10 mouse cellular contexts compared by ENCODE assay signal in the genomic region with DNA sequence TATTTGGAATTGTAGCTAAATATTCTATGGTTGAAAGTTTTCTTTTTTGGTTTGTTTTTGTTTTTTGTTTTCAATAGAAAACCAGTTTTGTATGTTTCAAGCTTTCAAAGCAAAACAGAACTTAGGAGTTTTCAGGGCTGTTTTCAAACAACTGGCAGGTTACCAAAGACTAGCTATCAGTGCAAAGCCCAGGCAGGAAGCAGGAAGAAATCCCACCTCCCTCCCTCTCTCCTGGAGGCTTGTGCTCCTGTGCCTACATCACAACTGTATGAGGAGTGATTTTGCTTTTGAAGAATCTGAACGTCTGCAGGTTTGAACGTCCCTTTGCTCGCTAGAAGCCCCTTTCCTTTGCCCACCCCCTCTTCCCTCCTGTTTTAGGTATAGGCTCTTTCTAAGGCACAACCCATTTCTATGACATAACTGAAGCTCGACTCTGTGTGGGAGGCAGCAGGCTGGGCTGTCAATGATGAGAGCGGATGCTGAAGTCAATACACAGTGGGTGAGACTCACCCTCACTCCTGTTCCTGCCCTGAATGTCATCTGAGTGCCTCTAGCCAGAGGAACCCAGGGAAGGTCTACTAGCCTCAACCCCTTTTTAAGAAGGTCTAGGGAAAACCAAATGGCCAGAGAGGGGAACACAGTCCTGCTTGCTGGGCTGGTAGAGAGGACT.
DNase-seq lines count a peak whose midpoint lies in the region; ATAC-seq and TF ChIP-seq lines count a peak whose summit lies in the region.
"Had no signal": no experiment of that assay in that cellular context is flagged by ENCODE, and none has a peak within 500 bp of the region (broad histone marks: within the 10 kb centered on the region; RNA-seq: fewer than 3 reads in every experiment).

No protein-coding gene starts in this region.

- no peak for DNase-seq in forebrain, postnatal 0 days
- no peak for DNase-seq in forebrain, embryonic 14.5 days (ENCODE audit: low spot score)
- DNase-seq in lung, postnatal 0 days (ENCODE audit: low spot score) = peak; percentile 54
- no peak for DNase-seq in lung, adult 18-20 months
- no peak for DNase-seq in hindbrain, postnatal 0 days (ENCODE audit: low spot score)
- DNase-seq in adrenal gland, adult 18-20 months (ENCODE audit: low spot score in 2 of 2) = no peak
- no peak for DNase-seq in right cerebral cortex, adult 18-20 months

- ATAC-seq in forebrain, postnatal 0 days = no peak
- no peak for ATAC-seq in forebrain, embryonic 14.5 days
- ATAC-seq in lung, postnatal 0 days = 0 out of 2 replicates have a peak, but pooled peaks have one; percentile 14
- no peak for ATAC-seq in hindbrain, postnatal 0 days
- no peak for ATAC-seq in stomach, embryonic 14.5 days (ENCODE audit: insufficient number of reproducible peaks, insufficient read depth, low FRiP score, low read depth)
- ATAC-seq: Patski had no signal

- H3K9ac ChIP-seq in forebrain, postnatal 0 days = no peak overlapping the region
- no peak overlapping the region for H3K9ac ChIP-seq in forebrain, embryonic 14.5 days (ENCODE audit: low read length)
- H3K9ac ChIP-seq in lung, postnatal 0 days (replicated peaks; ENCODE audit: low read depth) = no peak overlapping the region
- no peak overlapping the region for H3K9ac ChIP-seq in hindbrain, postnatal 0 days (replicated peaks; ENCODE audit: low read length)
- no peak overlapping the region; the same call in 1 of the 2 replicates for H3K9ac ChIP-seq in stomach, embryonic 14.5 days (replicated peaks; ENCODE audit: low read depth, low read length)
- H3K9ac ChIP-seq: liver, embryonic 14.5 days had no signal

- no peak overlapping the region for H3K4me3 ChIP-seq in forebrain, postnatal 0 days (ENCODE audit: low read depth, low read length)
- H3K4me3 ChIP-seq in forebrain, embryonic 14.5 days (ENCODE audit: low read depth, low read length) = no peak overlapping the region
- H3K4me3 ChIP-seq in lung, postnatal 0 days (ENCODE audit: low read depth, low read length) = 0 out of 2 replicates have a peak overlapping the region, but pooled peaks have one; percentile 5
- no peak overlapping the region for H3K4me3 ChIP-seq in hindbrain, postnatal 0 days (ENCODE audit: low read length)
- H3K4me3 ChIP-seq in stomach, embryonic 14.5 days (ENCODE audit: low read depth, low read length) = no peak overlapping the region

- H3K4me2 ChIP-seq in forebrain, postnatal 0 days (ENCODE audit: low read depth) = 0 out of 2 replicates have a peak overlapping the region, but pooled peaks have one; percentile 19
- no peak overlapping the region for H3K4me2 ChIP-seq in forebrain, embryonic 14.5 days (ENCODE audit: low read length)
- peak overlapping the region; percentile 72 for H3K4me2 ChIP-seq in lung, postnatal 0 days (replicated peaks; ENCODE audit: low read depth, low read length)
- peak overlapping the region; percentile 43 for H3K4me2 ChIP-seq in hindbrain, postnatal 0 days (ENCODE audit: low read depth, low read length)
- H3K4me2 ChIP-seq in stomach, embryonic 14.5 days (replicated peaks; ENCODE audit: low read depth, low read length) = peak overlapping the region; percentile 37

- TF ChIP-seq CTCF in forebrain, postnatal 0 days (IDR thresholded peaks at IDR 0.05; ENCODE audit: low read depth) = no peak
- TF ChIP-seq CTCF in lung, postnatal 0 days (IDR thresholded peaks at IDR 0.05) = no peak
- TF ChIP-seq CTCF in hindbrain, postnatal 0 days (IDR thresholded peaks at IDR 0.05; ENCODE audit: low read depth) = no peak

- TF ChIP-seq EP300 in lung, postnatal 0 days (IDR thresholded peaks at IDR 0.05) = no peak

- H3K36me3 ChIP-seq in forebrain, postnatal 0 days (ENCODE audit: insufficient read depth) = no peaks in the 10 kb centered on the region
- H3K36me3 ChIP-seq in forebrain, embryonic 14.5 days (ENCODE audit: control insufficient read depth, insufficient read depth, low read length) = no peaks in the 10 kb centered on the region
- H3K36me3 ChIP-seq in lung, postnatal 0 days (ENCODE audit: insufficient read depth, low read length) = no peaks in the 10 kb centered on the region
- H3K36me3 ChIP-seq in hindbrain, postnatal 0 days (ENCODE audit: insufficient read depth, low read length) = no peaks in the 10 kb centered on the region
- H3K36me3 ChIP-seq in stomach, embryonic 14.5 days (ENCODE audit: control insufficient read depth, insufficient read depth, low read length) = no peaks in the 10 kb centered on the region

- 46% methylated on average over 5 of the region's 5 CpGs for WGBS in forebrain, postnatal 0 days
- 51% methylated on average over 5 of the region's 5 CpGs for WGBS in forebrain, embryonic 14.5 days
- 5% methylated on average over 5 of the region's 5 CpGs for WGBS in lung, postnatal 0 days
- WGBS in hindbrain, postnatal 0 days = 39% methylated on average over 5 of the region's 5 CpGs
- 6% methylated on average over 5 of the region's 5 CpGs for WGBS in stomach, embryonic 14.5 days

- H3K4me1 ChIP-seq in forebrain, postnatal 0 days (ENCODE audit: insufficient read depth) = peaks cover 10% of the 10 kb centered on the region; the same call in 1 of the 2 replicates
- peaks cover 11% of the 10 kb centered on the region for H3K4me1 ChIP-seq in forebrain, embryonic 14.5 days (ENCODE audit: control insufficient read depth, insufficient read depth, low read length)
- H3K4me1 ChIP-seq in lung, postnatal 0 days (ENCODE audit: insufficient read depth, low read depth, low read length) = peaks cover 7% of the 10 kb centered on the region; the same call in 1 of the 2 replicates
- peaks cover 6% of the 10 kb centered on the region; the same call in 1 of the 2 replicates for H3K4me1 ChIP-seq in hindbrain, postnatal 0 days (ENCODE audit: insufficient read depth, low read length)
- H3K4me1 ChIP-seq in stomach, embryonic 14.5 days (ENCODE audit: control insufficient read depth, insufficient read depth, low read length) = peaks cover 31% of the 10 kb centered on the region

- no peaks in the 10 kb centered on the region for H3K27me3 ChIP-seq in forebrain, postnatal 0 days (ENCODE audit: insufficient read depth, low read length)
- H3K27me3 ChIP-seq in forebrain, embryonic 14.5 days (replicated peaks; ENCODE audit: control insufficient read depth, insufficient read depth, low read length) = no peaks in the 10 kb centered on the region
- no peaks in the 10 kb centered on the region for H3K27me3 ChIP-seq in lung, postnatal 0 days (replicated peaks; ENCODE audit: insufficient read depth, low read length)
- H3K27me3 ChIP-seq in hindbrain, postnatal 0 days (ENCODE audit: insufficient read depth, low read length) = no peaks in the 10 kb centered on the region
- H3K27me3 ChIP-seq in stomach, embryonic 14.5 days (ENCODE audit: control insufficient read depth, insufficient read depth, low read length) = no peaks in the 10 kb centered on the region
- H3K27me3 ChIP-seq: Patski had no signal

- H3K27ac ChIP-seq in forebrain, postnatal 0 days (ENCODE audit: low read depth, low read length) = no peak overlapping the region
- H3K27ac ChIP-seq in forebrain, embryonic 14.5 days (ENCODE audit: low read depth, low read length) = no peak overlapping the region
- H3K27ac ChIP-seq in lung, postnatal 0 days (ENCODE audit: low read length) = peak overlapping the region; percentile 68
- H3K27ac ChIP-seq in hindbrain, postnatal 0 days = no peak overlapping the region
- H3K27ac ChIP-seq in stomach, embryonic 14.5 days (ENCODE audit: low read length) = peak overlapping the region; percentile 48; the same call in 1 of the 2 replicates
- H3K27ac ChIP-seq: liver, embryonic 14.5 days had no signal

- no peaks in the 10 kb centered on the region for H3K9me3 ChIP-seq in forebrain, postnatal 0 days (ENCODE audit: low read length)
- H3K9me3 ChIP-seq in forebrain, embryonic 14.5 days (replicated peaks; ENCODE audit: control insufficient read depth, low read length) = no peaks in the 10 kb centered on the region
- no peaks in the 10 kb centered on the region for H3K9me3 ChIP-seq in lung, postnatal 0 days (ENCODE audit: low read length)
- H3K9me3 ChIP-seq in hindbrain, postnatal 0 days (ENCODE audit: low read length) = no peaks in the 10 kb centered on the region
- no peaks in the 10 kb centered on the region for H3K9me3 ChIP-seq in stomach, embryonic 14.5 days (ENCODE audit: control insufficient read depth, low read depth, low read length)

Comparison
In these comparisons a context has a peak if more than half of its experiments do, and no peak if none do; other contexts are left out.
1. H3K27ac ChIP-seq: peak in lung, postnatal 0 days (single experiment) and stomach, embryonic 14.5 days (single experiment); none in forebrain, postnatal 0 days (single experiment), forebrain, embryonic 14.5 days (single experiment) and hindbrain, postnatal 0 days (single experiment).